Mouse (Mus musculus) CH12.LX (cell line): ENCODE results near the gene Hist2h2ac. TPM values are rescaled to one million over a fixed set of nuclear protein-coding genes. Genes with fewer than 3 reads are reported as not detected.

Experiments used
- DNase-seq: peaks from one replicate; pipeline ENCODE4 v3.0.0-alpha.2; 2013; ENCODE audit errors: extremely low read depth
- H3K27ac ChIP-seq: 2 replicates; pipeline ENCODE4 v1.5.1; 2012; ENCODE audit warnings: low read depth, mild to moderate bottlenecking, control low read depth, moderate library complexity; ENCODE audit not compliant: insufficient read depth
- H3K27me3 ChIP-seq: replicated peaks from 2 replicates; pipeline ENCODE3; 2012; ENCODE audit warnings: inconsistent platforms
- H3K36me3 ChIP-seq, 2 experiments: replicated peaks in 1 of 2; 2 replicates each; pipeline versions ENCODE3 to v1.6.1; 2012; ENCODE audit warnings: inconsistent platforms in 1 of 2, low read length in 1 of 2, mild to moderate bottlenecking in 1 of 2, mixed read lengths in 1 of 2, moderate library complexity in 1 of 2; ENCODE audit not compliant: control insufficient read depth in 1 of 2, insufficient read depth in 1 of 2
- H3K4me1 ChIP-seq, 2 experiments: 2 replicates each; pipeline ENCODE4 v1.6.1; 2012; ENCODE audit warnings: inconsistent platforms in 1 of 2, moderate library complexity in 1 of 2; ENCODE audit not compliant: insufficient read depth in 2 of 2, control insufficient read depth in 1 of 2
- H3K4me2 ChIP-seq: 2 replicates; pipeline ENCODE4 v1.6.1; 2012; ENCODE audit warnings: low read depth, mild to moderate bottlenecking, control low read depth; ENCODE audit not compliant: poor library complexity, insufficient read depth, severe bottlenecking
- H3K4me3 ChIP-seq, 3 experiments: fragments of 150-350 bp in 1 of 3; sonication (generic) in 1 of 3; replicated peaks in 1 of 3; 2 replicates each; pipeline versions ENCODE3 to v1.5.1; 2011 to 2012; ENCODE audit warnings: low read depth in 2 of 3, low read length in 2 of 3, mild to moderate bottlenecking in 2 of 3, moderate library complexity in 2 of 3, control low read depth in 1 of 3, improper control_type of control experiment in 1 of 3, inconsistent platforms in 1 of 3, mixed read lengths in 1 of 3; ENCODE audit not compliant: poor library complexity in 1 of 3
- H3K79me2 ChIP-seq: replicated peaks from 2 replicates; pipeline ENCODE4 v1.6.1; 2012; ENCODE audit warnings: mild to moderate bottlenecking, moderate library complexity; ENCODE audit not compliant: control insufficient read depth, poor library complexity, insufficient read depth, severe bottlenecking; ENCODE audit errors: extremely low read depth
- H3K9ac ChIP-seq: 2 replicates; pipeline ENCODE4 v1.6.1; 2012; ENCODE audit warnings: low read depth, mild to moderate bottlenecking, control low read depth, moderate library complexity; ENCODE audit not compliant: insufficient read depth
- H3K9me3 ChIP-seq: replicated peaks from 2 replicates; pipeline ENCODE3; 2012; ENCODE audit warnings: low read length, inconsistent platforms, mixed read lengths
- BHLHE40 ChIP-seq: IDR thresholded peaks from 2 replicates; pipeline ENCODE4 v1.6.1; 2011; ENCODE audit warnings: mild to moderate bottlenecking, low read depth, low read length, improper control_type of control experiment
- CHD1 ChIP-seq: IDR thresholded peaks from 2 replicates; pipeline ENCODE4 v1.6.1; 2012; ENCODE audit warnings: low read depth, low read length, improper control_type of control experiment, inconsistent platforms
- CHD2 ChIP-seq: IDR thresholded peaks from 2 replicates; pipeline ENCODE4 v1.6.1; 2011; ENCODE audit warnings: low read length, improper control_type of control experiment
- CTCF ChIP-seq, 2 experiments: IDR thresholded peaks in 1 of 2; conservative IDR thresholded peaks in 1 of 2; 2 replicates each; pipeline ENCODE4 v1.5.1; 2011 to 2012; ENCODE audit warnings: low read depth in 2 of 2, low read length in 2 of 2, improper control_type of control experiment in 1 of 2, inconsistent platforms in 1 of 2, mild to moderate bottlenecking in 1 of 2, moderate library complexity in 1 of 2
- ELF1 ChIP-seq: IDR thresholded peaks from 2 replicates; pipeline ENCODE4 v1.6.1; 2014; ENCODE audit warnings: low read depth, mild to moderate bottlenecking, inconsistent platforms, low read length, improper control_type of control experiment
- HCFC1 ChIP-seq: IDR thresholded peaks from 2 replicates; pipeline ENCODE4 v1.6.1; 2012; ENCODE audit warnings: low read depth, mild to moderate bottlenecking, inconsistent platforms, low read length, improper control_type of control experiment
- IRF4 ChIP-seq: IDR thresholded peaks from 2 replicates; pipeline ENCODE4 v1.6.1; 2014; ENCODE audit warnings: low read depth, mild to moderate bottlenecking, inconsistent platforms, low read length, improper control_type of control experiment
- JUN ChIP-seq: IDR thresholded peaks from 2 replicates; pipeline ENCODE4 v1.6.1; 2011; ENCODE audit warnings: low read depth, mild to moderate bottlenecking, low read length, improper control_type of control experiment, moderate library complexity; ENCODE audit not compliant: insufficient read depth
- MEF2A ChIP-seq: IDR thresholded peaks from 2 replicates; pipeline ENCODE4 v1.6.1; 2014; ENCODE audit warnings: low read depth, mild to moderate bottlenecking, inconsistent platforms, low read length, improper control_type of control experiment, borderline replicate concordance
- MYC ChIP-seq: IDR thresholded peaks from 2 replicates; pipeline ENCODE4 v1.6.1; 2011; ENCODE audit warnings: low read depth, mild to moderate bottlenecking, improper control_type of control experiment, low read length
- POLR2AphosphoS2 ChIP-seq: IDR thresholded peaks from 2 replicates; pipeline ENCODE4 v1.6.1; 2011; ENCODE audit warnings: low read depth, low read length, improper control_type of control experiment
- RAD21 ChIP-seq: IDR thresholded peaks from 2 replicates; pipeline ENCODE4 v1.6.1; 2011; ENCODE audit warnings: low read depth, mild to moderate bottlenecking, low read length, improper control_type of control experiment, moderate library complexity
- RCOR1 ChIP-seq: conservative IDR thresholded peaks from 2 replicates; pipeline ENCODE4 v1.6.1; 2012; ENCODE audit warnings: low read depth, mild to moderate bottlenecking, inconsistent platforms, low read length, improper control_type of control experiment
- UBTF ChIP-seq: IDR thresholded peaks from 2 replicates; pipeline ENCODE4 v1.6.1; 2012; ENCODE audit warnings: low read depth, mild to moderate bottlenecking, inconsistent platforms, low read length, improper control_type of control experiment, moderate library complexity
- USF1 ChIP-seq: IDR thresholded peaks from 2 replicates; pipeline ENCODE4 v1.6.1; 2014; ENCODE audit warnings: low read depth, mild to moderate bottlenecking, inconsistent platforms, low read length, improper control_type of control experiment
- ZC3H11A ChIP-seq: IDR thresholded peaks from 2 replicates; pipeline ENCODE4 v1.6.1; 2012; ENCODE audit warnings: low read depth, mild to moderate bottlenecking, inconsistent platforms, low read length, improper control_type of control experiment
- ZMIZ1 ChIP-seq: IDR thresholded peaks from 2 replicates; pipeline ENCODE4 v1.6.1; 2012; ENCODE audit warnings: low read depth, mild to moderate bottlenecking, inconsistent platforms, low read length, improper control_type of control experiment
- dilution Hi-C: fragments of 300-500 bp; cut with MboI; formaldehyde crosslinking; loops from 2 replicates; pipeline ENCODE4 v1.14.3; 2020; ENCODE audit warnings: low sequenced_read_pairs; ENCODE audit not compliant: extremely low pct_unique_long_range_greater_than_20kb, extremely low pct_ligation_motif_present
- in situ Hi-C: fragments of 300-500 bp; cut with MboI; formaldehyde crosslinking; loops from 3 replicates; pipeline ENCODE4 v1.14.3; 2019; ENCODE audit warnings: low sequenced_read_pairs, low pct_ligation_motif_present, low pct_unique_long_range_greater_than_20kb, mixed read lengths
- polyA plus RNA-seq: library from polyadenylated mRNA; unstranded; fragments of >175 nt; gene quantifications from 2 replicates; pipeline ENCODE4 v1.2.1, GENCODE M21; 2012; ENCODE audit warnings: low read depth; ENCODE audit not compliant: insufficient read length
- total RNA-seq, 2 experiments: library from RNA; depleted of rRNA; stranded (reverse); fragments of 300-350 nt in 1 of 2; fragments of >200 nt in 1 of 2; gene quantifications; 2 replicates each; pipeline ENCODE4 v1.2.3; 2012 to 2014

Hist2h2ac gene
- total and polyA plus RNA-seq, 3 experiments, result 1.5 to 1,185 (median 53.9) TPM

- no peak for TF ChIP-seq RAD21
- peak; percentile 57; the same call in 1 of the 2 replicates for TF ChIP-seq CHD2
- TF ChIP-seq IRF4, result 0 out of 2 replicates have a peak, but pooled peaks have one; percentile 15
- TF ChIP-seq ELF1, result 0 out of 2 replicates have a peak, but pooled peaks have one; percentile 34
- TF ChIP-seq BHLHE40, result no peak
- TF ChIP-seq JUN, result no peak
- no peak for TF ChIP-seq USF1
- TF ChIP-seq CTCF (conservative IDR thresholded peaks at IDR 0.05 in 1 of 2, IDR thresholded peaks at IDR 0.05 in 1 of 2; ENCODE audit: low read depth in 2 of 2, low read length in 2 of 2), result no peak
- TF ChIP-seq MEF2A, result no peak
- TF ChIP-seq, all 38 proteins: peak for 16
Observed at GRCm38 (mm10) chr3:96268051-96268775, 47.5 kb upstream of the Hist2h2ac start, which contains the start of gene Hist2h3b (continued).

- Histone ChIP-seq H3K4me3 (peak overlapping the region in 1 of 3 experiments; percentile 65), H3K27me3 (no peaks in the 10 kb centered on the region), H3K4me2 (peak overlapping the region; percentile 83), H3K4me1 (peaks cover 0 to 37% of the 10 kb centered on the region in 2 experiments; a peak in 3 of 4 replicates), H3K79me2 (0 out of 2 replicates have a peak, but pooled peaks cover 10% of the 10 kb centered on the region), H3K36me3 (no peaks in the 10 kb centered on the region), H3K9me3 (no peaks in the 10 kb centered on the region), H3K9ac (peak overlapping the region; percentile 98), H3K27ac (peak overlapping the region; percentile 96)
- no peak for DNase-seq
- in situ Hi-C loops, result no loop called here
- dilution Hi-C loops, result no loop called here
- TF ChIP-seq ZC3H11A (no peak), MYC (no peak), RCOR1 (no peak), UBTF (no peak), ZMIZ1 (no peak), POLR2AphosphoS2 (no peak)
Observed at GRCm38 (mm10) chr3:96267541-96267940, 46.9 kb upstream of the Hist2h2ac start.

GRCm38 (mm10) chr3:96266132-96266710 is 45.5 kb upstream of the Hist2h2ac start:
- Histone ChIP-seq H3K27me3 (no peaks in the 10 kb centered on the region), H3K4me3 (no peak overlapping the region), H3K9ac (peak overlapping the region; percentile 39; the same call in 1 of the 2 replicates), H3K4me1 (peaks cover 0 to 46% of the 10 kb centered on the region in 2 experiments; a peak in 3 of 4 replicates), H3K79me2 (0 out of 2 replicates have a peak, but pooled peaks cover 10% of the 10 kb centered on the region), H3K9me3 (no peaks in the 10 kb centered on the region), H3K4me2 (peak overlapping the region; percentile 47; the same call in 1 of the 2 replicates), H3K27ac (peak overlapping the region; percentile 42; the same call in 1 of the 2 replicates), H3K36me3 (no peaks in the 10 kb centered on the region)
- no peak for DNase-seq
- in situ Hi-C loops, result no loop called here
- 0 out of 2 replicates have a peak, but pooled peaks have one; percentile 41 for TF ChIP-seq CHD1
- no peak for TF ChIP-seq HCFC1
- dilution Hi-C loops, result no loop called here
